Mouse (Mus musculus) spleen, postnatal 0 days (tissue): ENCODE data around the gene Fanca. TPM values are rescaled to one million over a fixed set of nuclear protein-coding genes. Genes with fewer than 3 reads are reported as not detected.

Source experiments
- polyA plus RNA-seq: library from polyadenylated mRNA; unstranded; fragments of >200 nt; fragmentation: Nextera tagmentation; extraction: Ambion mirVana; gene quantifications from 2 replicates; pipeline ENCODE4 v1.2.1, GENCODE M21; 2015

The Fanca gene
- 27.5 and 28.0 TPM in 2 replicates for polyA plus RNA-seq

GRCm38 (mm10) chr8:123318467-123318911, at the start of gene Fanca:
Fanca (minus strand) TSS chr8:123318576.

GRCm38 (mm10) chr8:123332262-123333090, 14.1 kb upstream of the Fanca start, which contains the start of gene Spire2:
Spire2 (plus strand) TSS chr8:123332713.

GRCm38 (mm10) chr8:123254099-123254885, 64.1 kb downstream of the Fanca start, which contains the start of the genes Zfp276 and Vps9d1:
Zfp276 (plus strand) TSS chr8:123254195.
Vps9d1 (minus strand) TSS chr8:123254348.

GRCm38 (mm10) chr8:123235520-123236497, 82.6 kb downstream of the Fanca start, which contains the start of gene Spata2l:
Spata2l (minus strand) TSS chr8:123236233.

GRCm38 (mm10) chr8:123224278-123225266, 93.8 kb downstream of the Fanca start, which contains the start of gene Cdk10:
Cdk10 (plus strand) TSS chr8:123224842.

Other genes starting within 250 kb of the Fanca start
- gene Rpl13, start 216.2 kb downstream of the Fanca start, polyA plus RNA-seq = 1,348 and 1,461 TPM in 2 replicates
- gene Cpne7, start 201.2 kb downstream of the Fanca start, polyA plus RNA-seq = 10.3 and 14.4 TPM in 2 replicates
- 6.1 and 8.2 TPM in 2 replicates for gene Sult5a1, start 160.3 kb downstream of the Fanca start, polyA plus RNA-seq
- gene Dpep1, start 132.3 kb downstream of the Fanca start, polyA plus RNA-seq = 8.9 and 10.5 TPM in 2 replicates
- gene Chmp1a, start 105.8 kb downstream of the Fanca start, polyA plus RNA-seq = 85.5 and 99.0 TPM in 2 replicates
- 0.33 and 0.43 TPM in 2 replicates for gene Spata33, start 105.7 kb downstream of the Fanca start, polyA plus RNA-seq
- 9.7 and 11.9 TPM in 2 replicates for gene Cdk10, start 93.7 kb downstream of the Fanca start, polyA plus RNA-seq
- 1.5 and 2.4 TPM in 2 replicates for gene Spata2l, start 82.3 kb downstream of the Fanca start, polyA plus RNA-seq
- gene Zfp276, start 64.4 kb downstream of the Fanca start, polyA plus RNA-seq = 11.3 and 12.2 TPM in 2 replicates
- 7.9 and 10.9 TPM in 2 replicates for gene Vps9d1, start 64.2 kb downstream of the Fanca start, polyA plus RNA-seq
- 3.0 and 3.4 TPM in 2 replicates for gene Spire2, start 14.1 kb upstream of the Fanca start, polyA plus RNA-seq
- 81.3 and 88.0 TPM in 2 replicates for gene Tcf25, start 55.2 kb upstream of the Fanca start, polyA plus RNA-seq
- gene Mc1r, start 88.5 kb upstream of the Fanca start, polyA plus RNA-seq = 0.13 and 0.18 TPM in 2 replicates
- 0.49 and 0.63 TPM in 2 replicates for gene Tubb3, start 92.8 kb upstream of the Fanca start, polyA plus RNA-seq
- gene Def8, start 105.0 kb upstream of the Fanca start, polyA plus RNA-seq = 16.1 and 17.4 TPM in 2 replicates
- gene Afg3l1, start 159.3 kb upstream of the Fanca start, polyA plus RNA-seq = 29.8 and 33.5 TPM in 2 replicates
- 0.12 and 0.22 TPM in 2 replicates for gene Dbndd1, start 196.9 kb upstream of the Fanca start, polyA plus RNA-seq
- gene Gas8, start 200.3 kb upstream of the Fanca start, polyA plus RNA-seq = 4.4 and 5.3 TPM in 2 replicates